Mouse (Mus musculus): Measurements from ENCODE around the gene Cfap46.

- TF ChIP-seq POLR2A (IDR thresholded peaks at IDR 0.05; ENCODE audit: low read depth, low read length) (no peak), CTCF (conservative IDR thresholded peaks at IDR 0.05; ENCODE audit: insufficient read depth, insufficient read length, low read depth, low read length) (no peak)
Measured at GRCm38 (mm10) chr7:139692211-139692610, 8.6 kb upstream of the Cfap46 start.
